Mouse (Mus musculus) C2C12 (cell line): ENCODE measurements around the gene Abt1.
"Not testable (repeated sequence)": the region's sequence is repeated elsewhere in the genome, so short reads cannot be mapped to it uniquely, and the experiment has no call there.

Experiments
- CEBPB ChIP-seq: IDR thresholded peaks from one replicate; pipeline ENCODE4 v1.6.1; 2011; ENCODE audit warnings: low read depth, mild to moderate bottlenecking, control low read depth, moderate library complexity
- CTCF ChIP-seq: IDR thresholded peaks from one replicate; pipeline ENCODE4 v1.5.1; 2011; ENCODE audit not compliant: control insufficient read depth, insufficient read depth, insufficient read length
- MAX ChIP-seq: IDR thresholded peaks from one replicate; pipeline ENCODE4 v1.6.1; 2011; ENCODE audit warnings: mild to moderate bottlenecking, control low read depth
- MYOG ChIP-seq: IDR thresholded peaks from one replicate; pipeline ENCODE4 v1.6.1; 2011; ENCODE audit not compliant: control insufficient read depth, insufficient read length; ENCODE audit errors: extremely low read depth
- USF1 ChIP-seq: IDR thresholded peaks from one replicate; pipeline ENCODE4 v1.6.1; 2011; ENCODE audit warnings: low read depth, mild to moderate bottlenecking, control low read depth, moderate library complexity

DNA sequence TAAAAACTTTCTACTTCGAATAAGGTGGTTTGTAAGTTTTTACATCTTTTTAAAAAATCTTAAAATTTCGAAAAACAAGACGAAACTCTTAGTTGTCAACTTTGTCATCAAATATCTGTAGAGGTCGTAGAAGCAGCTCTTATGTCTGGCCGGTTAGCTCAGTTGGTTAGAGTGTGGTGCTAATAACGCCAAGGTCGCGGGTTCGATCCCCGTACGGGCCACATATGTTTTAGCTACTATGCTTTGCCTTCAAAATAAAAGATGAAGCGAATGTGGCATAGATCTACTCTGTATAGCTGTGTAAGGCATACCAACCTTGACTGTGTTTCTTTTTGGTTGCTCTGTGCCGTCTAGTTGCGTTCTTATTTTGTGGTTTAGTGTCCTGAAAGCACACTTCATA is 26.8 kb downstream of the Abt1 start:
- TF ChIP-seq CEBPB, MAX, USF1, MYOG, CTCF: not testable (repeated sequence)
